Mouse (Mus musculus): ENCODE measurements around the gene Plod3.

DNA sequence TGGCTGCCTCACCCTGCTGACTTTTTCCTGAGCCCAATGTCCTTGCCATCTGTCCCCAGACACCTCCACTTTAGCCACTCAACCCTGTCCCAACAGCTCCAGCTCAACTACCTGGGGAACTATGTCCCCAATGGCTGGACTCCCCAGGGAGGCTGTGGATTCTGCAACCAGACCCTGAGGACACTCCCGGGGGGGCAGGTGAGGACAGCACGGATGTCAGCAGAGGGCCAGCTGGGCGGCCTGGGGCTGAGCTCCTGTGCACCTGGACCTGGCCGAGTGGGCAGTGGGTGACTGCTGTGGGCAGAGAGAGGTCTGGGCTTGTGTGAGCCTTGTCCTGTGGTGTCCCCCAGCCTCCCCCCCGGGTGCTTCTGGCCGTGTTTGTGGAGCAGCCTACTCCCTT, 3.0 kb downstream of the Plod3 start:
- TF ChIP-seq CTCF (IDR thresholded peaks at IDR 0.05; ENCODE audit: borderline replicate concordance, insufficient read depth, low read depth, low read length): no peak
- TF ChIP-seq POLR2A (IDR thresholded peaks at IDR 0.05; ENCODE audit: borderline replicate concordance, insufficient read depth, low read length): no peak
